Mouse (Mus musculus) cerebellum, adult 2 months (tissue): ENCODE measurements around the gene Ppm1h.

Experiments
- CTCF ChIP-seq: fragments of 200-500 bp; IDR thresholded peaks from 2 replicates; pipeline ENCODE4 v1.5.1; 2011; ENCODE audit warnings: low read depth, mild to moderate bottlenecking, control low read depth, low read length, moderate library complexity, borderline replicate concordance; ENCODE audit not compliant: insufficient read depth
- POLR2A ChIP-seq: fragments of 200-500 bp; IDR thresholded peaks from 2 replicates; pipeline ENCODE4 v1.6.1; 2011; ENCODE audit warnings: low read length, control low read depth, borderline replicate concordance; ENCODE audit not compliant: insufficient read depth

DNA sequence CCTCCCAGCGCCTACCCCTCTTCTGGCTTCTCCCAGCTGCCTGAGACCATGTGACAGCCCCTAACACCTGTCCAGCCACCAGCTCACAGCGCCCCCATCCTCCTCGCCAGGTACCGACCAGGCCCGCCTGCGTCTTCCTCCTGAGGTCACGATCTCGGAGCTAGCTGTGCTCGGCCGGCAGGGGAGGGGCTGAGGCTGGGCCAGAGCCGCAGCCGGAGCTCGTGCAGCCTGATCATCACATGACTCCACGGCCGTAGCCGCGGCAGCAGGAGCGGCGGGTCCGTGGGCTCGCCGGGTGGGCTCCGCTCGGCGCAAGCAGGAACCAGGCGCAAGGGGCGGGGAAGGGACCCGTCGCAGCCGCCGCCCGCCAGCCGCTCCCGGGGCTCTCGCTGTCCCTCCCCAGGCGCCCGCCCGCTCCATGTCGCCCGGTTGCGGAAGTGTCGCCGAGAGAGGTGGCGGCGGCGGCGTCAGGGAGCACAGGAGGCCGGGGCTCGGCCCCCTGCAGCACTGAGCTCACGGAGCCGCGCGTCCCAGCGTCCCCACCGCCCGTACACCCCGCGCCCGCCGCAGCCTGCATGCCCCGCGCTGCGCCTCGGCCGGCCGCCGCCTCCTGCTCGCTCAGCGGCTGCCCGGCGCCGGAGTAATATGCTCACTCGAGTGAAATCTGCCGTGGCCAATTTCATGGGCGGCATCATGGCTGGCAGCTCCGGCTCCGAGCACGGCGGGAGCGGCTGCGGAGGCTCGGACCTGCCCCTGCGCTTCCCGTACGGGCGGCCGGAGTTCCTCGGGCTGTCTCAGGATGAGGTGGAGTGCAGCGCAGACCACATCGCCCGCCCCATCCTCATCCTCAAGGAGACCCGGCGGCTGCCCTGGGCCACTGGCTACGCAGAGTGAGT, at the start of gene Ppm1h:
- 0 out of 2 replicates have a peak, but pooled peaks have one; percentile 25 for TF ChIP-seq CTCF
- TF ChIP-seq POLR2A, result peak; percentile 48; the same call in 1 of the 2 replicates
